Mouse (Mus musculus) liver, embryonic 14.5 days (tissue): Measurements from ENCODE around the gene Cebpa.

ENCODE experiments used
- CTCF ChIP-seq: IDR thresholded peaks from 2 replicates; pipeline ENCODE4 v1.5.1; 2016; ENCODE audit warnings: antibody characterized with exemption, low read depth, control low read depth
- EP300 ChIP-seq: IDR thresholded peaks from 2 replicates; pipeline ENCODE4 v1.6.1; 2016; ENCODE audit warnings: antibody characterized with exemption, low read depth

- TF ChIP-seq CTCF, result peak; percentile 16; the same call in 1 of the 2 replicates
- TF ChIP-seq EP300, result no peak
Measured at GRCm38 (mm10) chr7:35131601-35132000, 12.5 kb downstream of the Cebpa start.
